Mouse (Mus musculus): Measurements from ENCODE around the gene Tnpo1.

GRCm38 (mm10) chr13:98946434-98946833 is 20.2 kb upstream of the Tnpo1 start:
- no peak for TF ChIP-seq POLR2A (IDR thresholded peaks at IDR 0.05; ENCODE audit: low read depth, low read length)
- TF ChIP-seq CTCF (IDR thresholded peaks at IDR 0.05; ENCODE audit: extremely low read depth, insufficient read depth, insufficient read length, insufficient replicate concordance): no peak
